Comparison of ENCODE assay signal across 9 mouse cellular contexts in the genomic region with DNA sequence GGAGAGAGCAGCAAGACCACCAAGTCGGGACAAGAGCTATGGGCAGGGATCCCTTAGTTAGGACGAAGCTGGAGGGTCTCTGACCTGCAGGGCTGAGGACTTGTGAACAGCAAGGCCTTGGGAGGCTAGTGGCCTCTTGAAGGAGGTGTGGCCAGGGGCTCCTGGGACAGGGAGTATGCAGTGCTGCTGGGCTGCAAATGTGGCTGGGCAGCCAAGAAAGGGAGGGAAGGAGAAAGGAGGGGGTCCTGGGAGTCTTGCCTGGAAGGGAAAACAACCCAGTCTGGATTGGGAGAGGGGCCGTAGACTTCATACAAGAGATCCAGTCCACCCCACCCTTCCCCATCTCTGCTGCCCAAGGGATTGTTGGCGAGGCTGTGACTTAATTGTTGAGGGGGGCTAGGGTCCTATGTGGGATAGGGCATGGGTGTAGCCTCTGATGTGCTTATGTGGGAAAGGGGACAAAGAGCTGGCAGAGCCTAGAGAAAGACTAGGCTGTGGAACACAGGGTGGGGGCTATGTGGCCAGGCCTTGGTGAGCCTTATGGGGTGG. TPM values are rescaled to one million over a fixed set of nuclear protein-coding genes. Genes with fewer than 3 reads are reported as not detected.
DNase-seq lines count a peak whose midpoint lies in the region; ATAC-seq lines count a peak whose summit lies in the region.
"Had no signal": no experiment of that assay in that cellular context is flagged by ENCODE, and none has a peak within 500 bp of the region (broad histone marks: within the 10 kb centered on the region; RNA-seq: fewer than 3 reads in every experiment).

No protein-coding gene starts in this region.

- DNase-seq in gastrocnemius, postnatal 14 days, result peak; percentile 78
- DNase-seq in gastrocnemius, adult 8-10 months (ENCODE audit: low spot score in 2 of 2), result no peak
- no peak for DNase-seq in adrenal gland, adult 8-10 months
- no peak for DNase-seq in urinary bladder, postnatal 10 days (ENCODE audit: low spot score)
- DNase-seq in adrenal gland, postnatal 4 days (ENCODE audit: low spot score in 2 of 2), result no peak
- DNase-seq: retina, postnatal 1 day had no signal

- peak overlapping the region; percentile 90 for H3K27ac ChIP-seq in embryonic facial prominence, embryonic 12.5 days
- no peak overlapping the region for H3K27ac ChIP-seq in hindbrain, embryonic 15.5 days (replicated peaks)
- no peak overlapping the region for H3K27ac ChIP-seq in midbrain, embryonic 13.5 days

- no peak for ATAC-seq in embryonic facial prominence, embryonic 12.5 days (ENCODE audit: insufficient number of reproducible peaks, insufficient read depth, low FRiP score, low TSS enrichment)
- peak; percentile 46; the same call in 1 of the 2 replicates for ATAC-seq in hindbrain, embryonic 15.5 days (ENCODE audit: low FRiP score, low read depth)
- ATAC-seq in midbrain, embryonic 13.5 days, result peak; percentile 38; the same call in 1 of the 2 replicates

- H3K36me3 ChIP-seq in embryonic facial prominence, embryonic 12.5 days, result peaks cover 5% of the 10 kb centered on the region; the same call in 1 of the 2 replicates
- H3K36me3 ChIP-seq in hindbrain, embryonic 15.5 days, result 0 out of 2 replicates have a peak, but pooled peaks cover 2% of the 10 kb centered on the region
- peaks cover 9% of the 10 kb centered on the region for H3K36me3 ChIP-seq in midbrain, embryonic 13.5 days

- 78% methylated on average over 4 of the region's 4 CpGs for WGBS in embryonic facial prominence, embryonic 12.5 days
- 75% methylated on average over 4 of the region's 4 CpGs for WGBS in hindbrain, embryonic 15.5 days
- 88% methylated on average over 4 of the region's 4 CpGs for WGBS in midbrain, embryonic 13.5 days

- no peaks in the 10 kb centered on the region for H3K27me3 ChIP-seq in embryonic facial prominence, embryonic 12.5 days
- no peaks in the 10 kb centered on the region for H3K27me3 ChIP-seq in hindbrain, embryonic 15.5 days
- H3K27me3 ChIP-seq in midbrain, embryonic 13.5 days, result 0 out of 2 replicates have a peak, but pooled peaks cover 7% of the 10 kb centered on the region

- intact Hi-C loops in gastrocnemius, postnatal 14 days (cut with DNase I; ENCODE audit: low total_unique reads), result no loop called here

- peaks cover 49% of the 10 kb centered on the region for H3K4me1 ChIP-seq in embryonic facial prominence, embryonic 12.5 days
- peaks cover 19% of the 10 kb centered on the region for H3K4me1 ChIP-seq in hindbrain, embryonic 15.5 days (replicated peaks)
- H3K4me1 ChIP-seq in midbrain, embryonic 13.5 days (replicated peaks), result peaks cover 21% of the 10 kb centered on the region

- H3K4me3 ChIP-seq in embryonic facial prominence, embryonic 12.5 days, result no peak overlapping the region
- no peak overlapping the region for H3K4me3 ChIP-seq in hindbrain, embryonic 15.5 days
- no peak overlapping the region for H3K4me3 ChIP-seq in midbrain, embryonic 13.5 days (replicated peaks)

- H3K9ac ChIP-seq in embryonic facial prominence, embryonic 12.5 days, result peak overlapping the region; percentile 79; the same call in 1 of the 2 replicates
- H3K9ac ChIP-seq in hindbrain, embryonic 15.5 days, result no peak overlapping the region
- no peak overlapping the region for H3K9ac ChIP-seq in midbrain, embryonic 13.5 days (replicated peaks)

- no peaks in the 10 kb centered on the region for H3K9me3 ChIP-seq in embryonic facial prominence, embryonic 12.5 days
- H3K9me3 ChIP-seq in hindbrain, embryonic 15.5 days, result no peaks in the 10 kb centered on the region
- no peaks in the 10 kb centered on the region for H3K9me3 ChIP-seq in midbrain, embryonic 13.5 days

- H3K4me2 ChIP-seq in embryonic facial prominence, embryonic 12.5 days (replicated peaks), result peak overlapping the region; percentile 70; the same call in 1 of the 2 replicates
- peak overlapping the region; percentile 71 for H3K4me2 ChIP-seq in hindbrain, embryonic 15.5 days
- H3K4me2 ChIP-seq in midbrain, embryonic 13.5 days (replicated peaks), result peak overlapping the region; percentile 75

RNA-seq across cellular contexts. Expression of a gene that starts 0.4 kb away (rescaled TPM):
- 1 to 10 TPM; 5.0 to 5.2 TPM for total RNA-seq in gastrocnemius, postnatal 14 days (2021)
- 1 to 10 TPM; 1.0 to 5.1 (median 3.1) TPM for total RNA-seq in gastrocnemius, adult 8-10 months (2022)
- polyA plus RNA-seq in embryonic facial prominence, embryonic 12.5 days (2016; fragmentation: Nextera tagmentation; extraction: Ambion mirVana), result 19.8 and 32.6 TPM in 2 replicates
- 21.1 and 21.6 TPM in 2 replicates for polyA plus RNA-seq in hindbrain, embryonic 15.5 days (2015; fragmentation: Nextera tagmentation; extraction: Ambion mirVana)
- 12.8 and 13.7 TPM in 2 replicates for polyA plus RNA-seq in midbrain, embryonic 13.5 days (2015; fragmentation: Nextera tagmentation; extraction: Ambion mirVana)
- total RNA-seq in adrenal gland, adult 8-10 months (2022), result 10 to 100 TPM in 1 of 4 experiments, 1 to 10 TPM in 3; 2.2 to 13.7 (median 4.8) TPM
- total RNA-seq in adrenal gland, postnatal 4 days (2021), result 1 to 10 TPM; 8.2 to 9.5 TPM

RNA-seq across cellular contexts. Expression of a gene that starts 33.4 kb away (rescaled TPM):
- total RNA-seq in gastrocnemius, postnatal 14 days (2021), result over 10,000 TPM; 22,199 to 23,470 TPM
- over 10,000 TPM; 31,851 to 38,724 (median 35,835) TPM for total RNA-seq in gastrocnemius, adult 8-10 months (2022)
- 4.6 and 6.9 TPM in 2 replicates for polyA plus RNA-seq in embryonic facial prominence, embryonic 12.5 days (2016; fragmentation: Nextera tagmentation; extraction: Ambion mirVana)
- 3.3 and 3.6 TPM in 2 replicates for polyA plus RNA-seq in hindbrain, embryonic 15.5 days (2015; fragmentation: Nextera tagmentation; extraction: Ambion mirVana)
- 0.68 and 1.0 TPM in 2 replicates for polyA plus RNA-seq in midbrain, embryonic 13.5 days (2015; fragmentation: Nextera tagmentation; extraction: Ambion mirVana)
- total RNA-seq in adrenal gland, adult 8-10 months (2022), result 1 to 10 TPM in 3 of 4 experiments, not detected in 1; 1.1 to 1.5 (median 1.3) TPM
- total RNA-seq in adrenal gland, postnatal 4 days (2021), result 100 to 1,000 TPM; 118 to 299 TPM

Comparison
In these comparisons a context has a peak if more than half of its experiments do, and no peak if none do; other contexts are left out.
1. RNA of a gene that starts 33.4 kb away (total RNA-seq): 31,851 to 38,724 TPM in gastrocnemius, adult 8-10 months and 22,199 to 23,470 TPM in gastrocnemius, postnatal 14 days; 118 to 299 TPM in adrenal gland, postnatal 4 days and 1.1 to 1.5 TPM in adrenal gland, adult 8-10 months; every median in the first group is over 10 times any median in the second.
2. Peak in every context shown above with its lines, with median percentiles within 50 percentile points of each other: H3K4me2 ChIP-seq.